Mouse (Mus musculus): ENCODE results near the gene Gdf9.
"Not testable (repeated sequence)": the region's sequence is repeated elsewhere in the genome, so short reads cannot be mapped to it uniquely, and the experiment has no call there.

Gene Gdf9

GRCm38 (mm10) chr11:53430670-53431346 is at the start of gene Gdf9, which contains the start of gene Uqcrq:
Gene Gdf9 (plus strand): TSS chr11:53431023.
Gene Uqcrq (minus strand): TSS chr11:53430831.
- DNase-seq (ENCODE audit: low spot score) = peak; percentile 100

GRCm38 (mm10) chr11:53383758-53384428 is 46.9 kb upstream of the Gdf9 start:
- no peak for DNase-seq (ENCODE audit: low spot score)

- DNase-seq (ENCODE audit: low spot score) = no peak
These were observed 37.0 kb upstream of the Gdf9 start for GRCm38 (mm10) chr11:53393856-53394255.

- no peak for DNase-seq (ENCODE audit: low spot score)
These were observed 27.2 kb upstream of the Gdf9 start for GRCm38 (mm10) chr11:53403638-53404037.

GRCm38 (mm10) chr11:53411738-53412137 is 19.1 kb upstream of the Gdf9 start:
- peak; percentile 62 for DNase-seq (ENCODE audit: low spot score)

- no peak for DNase-seq (ENCODE audit: low spot score)
These were observed 17.0 kb upstream of the Gdf9 start for GRCm38 (mm10) chr11:53413871-53414270.

- DNase-seq (ENCODE audit: low spot score) = no peak
These were observed 12.8 kb upstream of the Gdf9 start for GRCm38 (mm10) chr11:53418048-53418447.

GRCm38 (mm10) chr11:53423036-53423435 is 7.8 kb upstream of the Gdf9 start, which contains the start of gene Leap2:
Gene Leap2 (minus strand): TSS chr11:53423170.
- DNase-seq (ENCODE audit: low spot score) = no peak

- DNase-seq (ENCODE audit: low spot score) = no peak
These were observed 6.0 kb upstream of the Gdf9 start for GRCm38 (mm10) chr11:53424826-53425225.

- no peak for DNase-seq (ENCODE audit: low spot score)
These were observed 5.6 kb upstream of the Gdf9 start for GRCm38 (mm10) chr11:53425251-53425650.

- no peak for DNase-seq (ENCODE audit: low spot score)
These were observed 5.0 kb upstream of the Gdf9 start for GRCm38 (mm10) chr11:53425711-53426255.

- not testable (repeated sequence) for DNase-seq (ENCODE audit: low spot score)
These were observed 3.9 kb upstream of the Gdf9 start for GRCm38 (mm10) chr11:53426914-53427313.

GRCm38 (mm10) chr11:53427993-53428715 is 2.7 kb upstream of the Gdf9 start:
- DNase-seq (ENCODE audit: low spot score) = no peak

- DNase-seq (ENCODE audit: low spot score) = no peak
These were observed 2.1 kb upstream of the Gdf9 start for GRCm38 (mm10) chr11:53428716-53429057.

- no peak for DNase-seq (ENCODE audit: low spot score)
These were observed 1.6 kb upstream of the Gdf9 start for GRCm38 (mm10) chr11:53429182-53429581.

GRCm38 (mm10) chr11:53430300-53430669 is 538 bp upstream of the Gdf9 start:
- peak; percentile 46 for DNase-seq (ENCODE audit: low spot score)

GRCm38 (mm10) chr11:53431347-53432056 is 679 bp downstream of the Gdf9 start:
- DNase-seq (ENCODE audit: low spot score) = peak; percentile 10

GRCm38 (mm10) chr11:53433057-53433456 is 2.2 kb downstream of the Gdf9 start:
- no peak for DNase-seq (ENCODE audit: low spot score)

GRCm38 (mm10) chr11:53435504-53435903 is 4.7 kb downstream of the Gdf9 start:
- no peak for DNase-seq (ENCODE audit: low spot score)

- DNase-seq (ENCODE audit: low spot score) = no peak
These were observed 5.5 kb downstream of the Gdf9 start for GRCm38 (mm10) chr11:53436338-53436737.

GRCm38 (mm10) chr11:53441921-53442320 is 11.1 kb downstream of the Gdf9 start:
- peak; percentile 18 for DNase-seq (ENCODE audit: low spot score)

GRCm38 (mm10) chr11:53443861-53444260 is 13.0 kb downstream of the Gdf9 start:
- peak; percentile 20 for DNase-seq (ENCODE audit: low spot score)

Measured in embryo, embryonic 10 days (tissue).